Mouse (Mus musculus): ENCODE data around the gene Slc25a16. TPM values are rescaled to one million over a fixed set of nuclear protein-coding genes. Genes with fewer than 3 reads are reported as not detected.
A peak's percentile ranks its signal among the peaks of the same experiment; 100 is the strongest.
"Not testable (repeated sequence)": the region's sequence is repeated elsewhere in the genome, so short reads cannot be mapped to it uniquely, and the experiment has no call there.

Slc25a16 gene
- polyA plus RNA-seq, 2 experiments from 2014 or later: 3.2 to 3.5 TPM

- no peak for ATAC-seq
Measured at GRCm38 (mm10) chr10:62906336-62906735, 14.1 kb upstream of the Slc25a16 start.

DNA sequence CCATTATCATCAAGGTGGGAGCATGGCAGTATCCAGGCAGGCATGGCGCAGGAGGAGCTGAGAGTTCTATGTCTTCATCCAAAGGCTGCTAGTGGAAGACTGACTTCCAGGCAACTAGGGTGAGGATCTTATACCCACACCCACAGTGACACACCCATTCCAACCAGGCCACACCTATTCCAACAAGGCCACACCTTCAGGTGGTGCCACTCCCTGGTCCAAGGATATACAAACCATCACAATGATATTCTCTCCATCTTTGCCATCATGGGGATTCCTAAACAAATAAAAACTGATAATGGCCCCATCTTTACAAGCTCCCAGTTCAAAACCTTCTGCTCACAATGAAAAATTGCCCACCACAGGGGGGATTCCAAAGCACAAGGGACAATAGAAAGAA is 11.5 kb upstream of the Slc25a16 start, which contains the start of gene Tet1:
TSS of gene Tet1 (minus strand) at position 101 of the 400 bp plus-strand sequence.
- not testable (repeated sequence) for ATAC-seq

DNA sequence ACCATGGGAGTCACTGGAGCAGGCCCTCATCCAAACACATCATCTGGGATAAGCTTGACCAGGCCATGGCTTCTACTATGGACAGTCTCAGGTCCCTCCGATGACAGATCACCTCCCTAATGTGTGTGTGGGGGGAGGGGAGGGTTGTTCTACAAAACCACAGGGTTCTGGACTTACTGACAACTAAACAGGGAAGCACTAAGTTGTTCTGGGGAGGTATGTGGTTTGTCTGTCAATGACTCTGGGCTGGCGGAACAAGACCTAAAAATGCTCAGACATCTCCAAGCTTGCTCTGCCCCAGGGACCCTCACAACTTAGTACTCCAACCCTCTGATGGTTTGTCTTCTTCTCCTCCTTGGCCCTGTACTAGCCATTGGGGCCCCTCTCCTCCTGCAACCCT is 9.3 kb upstream of the Slc25a16 start:
- ATAC-seq: no peak

DNA sequence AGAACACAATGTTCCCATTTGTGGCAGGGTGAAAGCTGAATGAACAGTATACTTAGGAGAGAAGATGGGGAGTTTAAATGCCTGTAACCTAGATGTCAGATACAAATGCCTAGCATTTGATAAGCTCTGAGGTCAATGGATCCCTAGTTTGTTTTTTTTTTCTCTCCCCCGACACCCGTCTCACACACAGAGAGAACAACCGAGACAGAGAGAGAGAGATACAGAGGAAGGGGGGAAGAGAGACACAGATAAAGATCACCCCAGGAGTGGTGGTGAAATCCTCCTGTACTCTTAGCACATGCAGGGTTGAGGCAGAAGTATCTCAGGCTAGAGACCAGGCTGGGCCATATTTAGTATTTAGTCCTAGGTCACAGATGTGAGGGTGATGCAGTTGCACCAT is 1.4 kb upstream of the Slc25a16 start:
- no peak for ATAC-seq

- ATAC-seq: peak; percentile 22
Measured at GRCm38 (mm10) chr10:62920766-62921156, 328 bp downstream of the Slc25a16 start.

GRCm38 (mm10) chr10:62924096-62924635 is 3.7 kb downstream of the Slc25a16 start:
- no peak for ATAC-seq

GRCm38 (mm10) chr10:62932381-62932780 is 11.9 kb downstream of the Slc25a16 start:
- no peak for ATAC-seq

- ATAC-seq: peak; percentile 29
Measured at GRCm38 (mm10) chr10:62944975-62945580, 24.6 kb downstream of the Slc25a16 start.

DNA sequence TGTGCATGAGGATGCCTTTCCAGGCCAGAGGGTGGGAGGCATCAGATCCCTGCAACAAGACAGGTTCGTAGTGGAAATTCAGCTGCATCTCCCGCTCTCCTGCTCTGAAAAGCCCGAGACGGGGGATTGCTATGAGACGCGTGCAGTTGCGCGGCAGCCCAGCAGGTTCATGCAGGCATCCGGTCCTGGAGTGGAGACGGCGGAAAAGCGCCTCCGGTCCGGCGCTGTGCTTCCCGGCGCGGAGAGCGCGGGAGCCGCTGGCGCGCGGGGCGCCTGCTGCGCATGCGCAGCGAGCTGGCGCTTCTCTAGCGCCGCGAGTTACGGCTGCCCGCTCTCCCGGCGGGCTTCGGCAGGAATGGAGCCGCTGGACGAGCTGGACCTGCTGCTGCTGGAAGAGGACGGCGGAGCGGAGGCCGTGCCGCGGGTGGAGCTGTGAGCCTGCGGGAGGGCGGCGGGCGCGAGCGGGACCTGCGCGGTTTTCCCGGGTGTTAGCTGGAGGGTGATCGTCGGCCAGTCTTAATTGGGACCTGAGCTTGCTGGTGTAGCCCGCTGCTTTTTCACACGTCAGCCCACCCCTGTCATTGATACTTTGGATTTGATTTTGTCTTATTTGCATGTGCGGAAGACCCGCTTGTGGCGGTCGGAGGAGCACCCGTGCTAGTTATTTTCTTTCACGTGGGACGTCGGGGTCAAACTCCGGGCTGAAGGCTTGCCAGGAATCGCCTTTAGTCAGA is 26.5 kb downstream of the Slc25a16 start, which contains the start of gene Dna2:
TSS of gene Dna2 (plus strand) at position 289 of the 734 bp plus-strand sequence.
- ATAC-seq: peak; percentile 88

DNA sequence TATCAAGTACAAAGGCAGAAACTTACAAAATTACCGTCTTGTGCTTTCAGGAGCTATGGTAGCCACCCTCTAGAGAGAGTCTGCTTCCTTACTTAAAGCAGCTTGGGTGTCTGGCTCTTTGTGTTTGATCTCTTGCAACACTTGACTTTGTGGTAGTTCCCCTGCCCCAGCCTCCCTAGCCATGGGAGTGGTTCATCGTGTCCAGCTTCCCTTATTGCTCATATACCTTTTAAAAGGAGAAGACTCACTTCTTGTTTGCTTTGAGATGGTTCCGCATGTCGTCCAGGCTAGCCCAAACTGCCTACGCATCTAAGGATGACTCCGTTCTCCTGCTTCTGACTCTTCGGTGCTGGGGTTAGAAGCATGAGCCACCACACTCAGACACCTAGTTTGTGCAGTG is 28.1 kb downstream of the Slc25a16 start:
- no peak for ATAC-seq

DNA sequence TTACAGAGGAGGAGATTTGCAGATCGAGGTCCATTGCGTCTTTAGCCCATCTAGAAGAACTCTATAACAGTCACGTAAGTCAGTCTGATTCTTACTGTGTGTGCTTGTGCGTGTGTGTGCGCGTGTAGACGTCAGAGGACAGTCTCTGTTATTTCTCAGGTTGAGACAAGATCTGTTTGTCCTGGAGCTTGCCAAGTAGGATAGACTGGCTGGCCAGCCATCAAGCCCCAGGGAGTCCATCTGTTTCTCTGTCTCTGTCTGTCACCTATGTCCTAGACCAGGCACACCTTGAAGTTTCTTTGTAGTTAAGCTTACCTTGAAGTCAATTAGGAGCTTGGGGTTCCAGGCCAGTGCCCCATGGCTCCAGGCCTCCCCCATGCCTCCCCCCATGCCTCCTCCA is 43.5 kb downstream of the Slc25a16 start:
- no peak for ATAC-seq

DNA sequence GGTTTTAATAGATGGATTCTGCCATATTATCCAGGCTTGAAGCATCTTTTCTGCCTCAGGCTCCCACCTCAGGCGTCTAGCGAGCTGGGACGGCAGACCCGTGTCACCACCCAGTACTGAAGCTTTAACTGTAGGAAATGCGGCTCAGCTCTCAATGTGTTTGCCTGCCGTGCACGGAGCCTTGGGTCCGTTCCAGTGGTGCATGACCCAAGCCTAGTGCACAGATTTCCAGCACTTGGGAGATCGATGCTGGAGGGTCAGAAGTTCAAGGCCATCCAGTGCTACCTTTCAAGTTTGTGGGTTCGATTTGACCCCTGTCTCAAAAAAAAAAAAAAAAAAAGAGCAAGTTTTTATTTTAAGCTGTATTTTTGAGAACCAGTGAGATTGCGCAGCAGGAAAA is 45.4 kb downstream of the Slc25a16 start:
- no peak for ATAC-seq

DNA sequence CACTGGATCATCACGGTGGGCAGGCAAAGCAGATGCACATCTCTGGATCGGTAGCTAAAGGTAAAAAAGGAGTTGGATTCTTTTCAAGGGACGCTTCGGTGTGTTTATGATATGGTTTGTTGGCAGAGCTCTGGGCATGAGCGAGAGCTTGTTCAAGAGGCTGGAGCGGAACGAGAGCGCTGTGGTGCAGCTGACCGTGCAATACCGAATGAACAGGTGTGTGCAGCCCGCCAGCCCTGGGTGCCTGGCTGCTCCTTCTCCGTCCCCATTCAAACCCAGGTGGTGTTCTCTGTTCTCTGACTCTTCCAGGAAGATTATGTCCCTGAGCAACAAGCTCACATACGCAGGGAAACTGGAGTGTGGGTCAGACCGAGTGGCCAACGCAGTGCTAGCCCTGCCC is 45.9 kb downstream of the Slc25a16 start:
- no peak for ATAC-seq

- ATAC-seq: no peak
Measured at GRCm38 (mm10) chr10:62971821-62972220, 51.4 kb downstream of the Slc25a16 start.

DNA sequence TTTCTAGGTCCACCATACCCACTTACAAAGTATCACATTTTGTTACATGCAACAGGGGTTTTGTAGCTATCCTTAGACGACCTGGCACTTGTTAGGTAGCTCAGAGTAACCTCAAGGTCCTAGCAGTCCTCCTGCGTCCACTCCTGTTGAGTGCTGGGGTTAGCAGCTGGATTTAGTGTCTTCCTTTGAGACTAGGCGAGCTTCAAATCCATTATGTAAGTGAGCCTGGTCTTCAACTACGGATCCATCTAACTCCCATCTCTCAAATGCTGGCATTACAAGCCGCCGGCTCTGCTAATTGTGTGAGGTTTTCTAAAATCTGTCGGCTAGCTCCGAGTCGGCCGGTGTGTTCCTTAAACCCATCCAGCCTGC is 59.2 kb downstream of the Slc25a16 start:
- ATAC-seq: peak; percentile 2

- peak; percentile 82 for ATAC-seq
Measured at GRCm38 (mm10) chr10:62980039-62980954, 59.9 kb downstream of the Slc25a16 start, which contains the start of gene Rufy2. Gene Rufy2 (plus strand): TSS chr10:62980223.

DNA sequence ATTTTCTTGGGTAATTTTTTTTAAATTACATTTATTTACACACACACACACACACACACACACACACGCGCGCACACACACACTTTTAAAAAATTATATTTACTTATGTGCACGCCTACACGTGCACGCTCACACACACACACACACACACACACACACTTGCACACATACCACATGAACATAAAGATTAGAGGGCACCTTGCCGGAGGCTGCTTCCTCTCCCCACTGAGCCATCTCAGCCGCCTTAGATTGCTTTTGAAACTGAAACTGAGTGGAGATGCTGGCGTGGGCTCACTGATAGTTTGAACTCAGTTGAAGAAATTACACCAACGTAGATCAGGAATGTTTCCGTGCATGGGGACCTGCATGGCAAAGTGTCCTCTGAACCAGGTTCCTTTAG is 63.6 kb downstream of the Slc25a16 start:
- ATAC-seq: peak; percentile 63

GRCm38 (mm10) chr10:62984495-62984894 is 64.1 kb downstream of the Slc25a16 start:
- peak; percentile 13 for ATAC-seq

DNA sequence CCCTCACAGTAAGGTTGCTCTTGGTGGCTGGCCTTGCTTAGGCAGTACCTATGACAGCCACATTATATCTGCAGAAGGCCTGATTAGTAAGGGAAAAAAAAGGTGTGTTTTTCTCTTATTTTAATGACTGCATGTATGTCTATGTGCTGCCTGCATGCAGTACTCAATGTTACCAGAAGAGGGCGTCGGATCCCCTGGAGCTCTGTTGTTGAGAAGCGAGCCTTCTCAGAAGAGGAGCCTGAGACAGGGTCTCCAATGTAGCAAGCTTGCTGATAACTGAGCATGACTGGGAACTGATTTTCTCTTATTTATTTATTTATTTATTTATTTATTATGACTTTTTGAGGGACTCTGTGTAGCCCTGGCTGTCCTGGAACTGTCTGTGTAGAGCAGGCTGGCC is 66.9 kb downstream of the Slc25a16 start:
- ATAC-seq: no peak

DNA sequence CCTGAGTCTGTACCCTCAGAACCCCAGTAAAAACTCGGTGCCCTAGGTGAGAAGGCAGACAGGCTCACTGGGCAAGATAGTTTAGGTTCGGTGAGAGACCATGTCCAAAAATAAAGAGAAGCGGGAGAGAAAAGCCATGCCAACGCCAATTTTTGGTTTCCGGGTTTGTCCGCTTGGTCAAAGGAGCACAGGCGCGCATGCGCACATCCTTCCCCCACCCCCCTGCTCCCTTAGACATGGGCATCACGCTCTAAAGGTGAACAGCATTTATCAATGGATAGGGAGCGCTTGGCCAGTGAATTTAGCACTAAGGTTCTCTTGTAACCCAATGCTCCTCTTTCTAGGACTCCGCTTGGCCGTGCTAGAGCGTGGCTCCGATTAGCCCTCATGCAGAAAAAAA is 70.2 kb downstream of the Slc25a16 start:
- ATAC-seq: no peak

GRCm38 (mm10) chr10:62993991-62994390 is 73.6 kb downstream of the Slc25a16 start:
- ATAC-seq: no peak

Data from activated CD4-positive, CD25-positive, alpha-beta regulatory T cell, adult 4 months (primary cell).